ENCODE assay signal across 33 mouse cellular contexts in the genomic region with DNA sequence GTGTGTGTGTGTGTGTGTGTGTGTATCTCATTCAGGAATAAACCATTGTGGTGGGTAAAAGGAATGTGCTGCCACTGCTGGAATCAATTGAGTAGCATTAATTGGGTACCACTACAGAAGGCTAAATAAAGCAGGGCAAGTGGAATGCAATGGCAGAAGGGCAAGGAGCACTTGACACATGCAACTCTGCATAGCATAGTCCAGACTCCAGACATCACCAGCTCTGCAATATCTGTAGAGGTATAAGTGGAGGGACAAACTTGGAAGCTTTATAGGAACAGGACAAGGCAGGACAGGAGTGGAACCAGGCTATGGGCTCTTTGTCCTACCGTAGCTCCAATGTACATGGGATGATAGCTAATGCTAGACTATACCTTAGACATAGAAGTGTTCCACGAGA. TPM values are rescaled to one million over a fixed set of nuclear protein-coding genes. Genes with fewer than 3 reads are reported as not detected.
A peak's percentile ranks its signal among the peaks of the same experiment; 100 is the strongest.
DNase-seq lines count a peak whose midpoint lies in the region; ATAC-seq and TF ChIP-seq lines count a peak whose summit lies in the region.
"Had no signal": no experiment of that assay in that cellular context is flagged by ENCODE, and none has a peak within 500 bp of the region (broad histone marks: within the 10 kb centered on the region; RNA-seq: fewer than 3 reads in every experiment).

No protein-coding gene starts in this region.

- no peak for TF ChIP-seq CTCF in heart, adult 2 months (IDR thresholded peaks at IDR 0.05)
- TF ChIP-seq CTCF in heart, postnatal 0 days (IDR thresholded peaks at IDR 0.05; ENCODE audit: low read depth), result no peak

- intact Hi-C loops in heart, adult 2 months (cut with DNase I), result no loop called here

- no peaks in the 10 kb centered on the region for H3K79me2 ChIP-seq in heart, adult 2 months (replicated peaks; ENCODE audit: control insufficient read depth, insufficient read depth, low read length)

- ATAC-seq in heart, embryonic 11.5 days (replicated peaks; ENCODE audit: insufficient number of reproducible peaks, low FRiP score, low TSS enrichment), result peak; percentile 63
- ATAC-seq in heart, embryonic 14.5 days (ENCODE audit: insufficient number of reproducible peaks, insufficient read depth, low FRiP score, low read depth), result peak; percentile 88
- ATAC-seq in heart, postnatal 0 days (ENCODE audit: insufficient read depth, low read depth), result peak; percentile 51
- ATAC-seq: forebrain, embryonic 14.5 days; forebrain, postnatal 0 days; hindbrain, embryonic 16.5 days; intestine, embryonic 15.5 days had no signal

- H3K9ac ChIP-seq in heart, embryonic 11.5 days (ENCODE audit: low read depth, low read length), result no peak overlapping the region
- H3K9ac ChIP-seq in heart, embryonic 14.5 days (ENCODE audit: low read length), result no peak overlapping the region
- H3K9ac ChIP-seq in heart, adult 2 months (ENCODE audit: low read depth, low read length), result no peak overlapping the region
- H3K9ac ChIP-seq in heart, postnatal 0 days (replicated peaks; ENCODE audit: low read depth, low read length), result no peak overlapping the region
- H3K9ac ChIP-seq: embryonic facial prominence, embryonic 12.5 days; embryonic facial prominence, embryonic 15.5 days; forebrain, postnatal 0 days; hindbrain, embryonic 13.5 days; intestine, embryonic 15.5 days; kidney, embryonic 15.5 days had no signal

- H3K4me1 ChIP-seq in heart, embryonic 11.5 days (ENCODE audit: control insufficient read depth, insufficient read depth, low read length), result peaks cover 12% of the 10 kb centered on the region
- peaks cover 22% of the 10 kb centered on the region for H3K4me1 ChIP-seq in heart, embryonic 10.5 days
- H3K4me1 ChIP-seq in heart, embryonic 14.5 days (ENCODE audit: control insufficient read depth in 2 of 2, insufficient read depth in 2 of 2, low read length in 2 of 2), result peaks cover 5 to 24% of the 10 kb centered on the region in 2 experiments
- H3K4me1 ChIP-seq in heart, adult 2 months (ENCODE audit: control insufficient read depth, insufficient read depth, low read length), result no peaks in the 10 kb centered on the region
- peaks cover 25% of the 10 kb centered on the region for H3K4me1 ChIP-seq in heart, postnatal 0 days (ENCODE audit: control insufficient read depth, insufficient read depth)
- H3K4me1 ChIP-seq: hindbrain, embryonic 10.5 days; intestine, embryonic 15.5 days had no signal

- DNase-seq in heart, embryonic 10.5 days (ENCODE audit: low spot score), result no peak
- no peak for DNase-seq in heart, adult 2 months
- DNase-seq in heart, postnatal 0 days (ENCODE audit: low spot score), result no peak
- no peak for DNase-seq in heart, adult 9 months (ENCODE audit: low spot score in 2 of 2)
- DNase-seq: adrenal gland, adult 2 months; adrenal gland, postnatal 14 days; B cell, adult 2 months; cerebellum, adult 11 months; cerebellum, adult 2 months; cerebellum, adult 9-11 months; cerebellum, postnatal 25 days; forebrain, postnatal 0 days; gastrocnemius, adult 2 months; gastrocnemius, postnatal 14 days; kidney, adult 11 months; kidney, adult 8-10 months had no signal

- H3K36me3 ChIP-seq in heart, embryonic 11.5 days (ENCODE audit: control insufficient read depth, insufficient read depth, low read length), result no peaks in the 10 kb centered on the region
- no peaks in the 10 kb centered on the region for H3K36me3 ChIP-seq in heart, embryonic 10.5 days
- H3K36me3 ChIP-seq in heart, embryonic 14.5 days (ENCODE audit: control insufficient read depth, insufficient read depth, low read length), result no peaks in the 10 kb centered on the region
- no peaks in the 10 kb centered on the region for H3K36me3 ChIP-seq in heart, adult 2 months (ENCODE audit: control insufficient read depth, insufficient read depth, low read length)
- no peaks in the 10 kb centered on the region for H3K36me3 ChIP-seq in heart, postnatal 0 days (replicated peaks; ENCODE audit: control insufficient read depth, insufficient read depth, low read length)
- H3K36me3 ChIP-seq: embryonic facial prominence, embryonic 12.5 days; embryonic facial prominence, embryonic 15.5 days; G1E; hindbrain, embryonic 10.5 days; hindbrain, embryonic 13.5 days; intestine, embryonic 15.5 days; kidney, embryonic 15.5 days had no signal

- TF ChIP-seq EP300 in heart, adult 2 months (IDR thresholded peaks at IDR 0.05; ENCODE audit: insufficient read depth, low read depth, low read length), result no peak
- no peak for TF ChIP-seq EP300 in heart, postnatal 0 days (IDR thresholded peaks at IDR 0.05; ENCODE audit: low read depth)

- WGBS in heart, embryonic 11.5 days (ENCODE audit: insufficient replicate concordance), result 43% methylated on average over 2 of the region's 2 CpGs
- 52% methylated on average over 2 of the region's 2 CpGs for WGBS in heart, embryonic 10.5 days
- WGBS in heart, embryonic 14.5 days, result 21% methylated on average over 2 of the region's 2 CpGs
- 59% methylated on average over 2 of the region's 2 CpGs for WGBS in heart, adult 2 months
- 32% methylated on average over 2 of the region's 2 CpGs for WGBS in heart, postnatal 0 days

- no peak overlapping the region for H3K4me3 ChIP-seq in heart, embryonic 11.5 days (ENCODE audit: low read depth, low read length)
- no peak overlapping the region for H3K4me3 ChIP-seq in heart, embryonic 10.5 days
- no peak overlapping the region for H3K4me3 ChIP-seq in heart, embryonic 14.5 days (ENCODE audit: control insufficient read depth in 1 of 2, insufficient read depth in 1 of 2, low read depth in 1 of 2, low read length in 2 of 2)
- no peak overlapping the region for H3K4me3 ChIP-seq in heart, adult 2 months
- no peak overlapping the region for H3K4me3 ChIP-seq in heart, postnatal 0 days (ENCODE audit: low read depth, low read length)
- H3K4me3 ChIP-seq: embryonic facial prominence, embryonic 12.5 days; embryonic facial prominence, embryonic 15.5 days; gastrocnemius, adult 2 months; hindbrain, embryonic 10.5 days; hindbrain, embryonic 13.5 days; intestine, embryonic 15.5 days; kidney, embryonic 15.5 days had no signal

- no peaks in the 10 kb centered on the region for H3K9me3 ChIP-seq in heart, embryonic 11.5 days (replicated peaks; ENCODE audit: control insufficient read depth, low read length)
- H3K9me3 ChIP-seq in heart, embryonic 10.5 days, result no peaks in the 10 kb centered on the region
- no peaks in the 10 kb centered on the region for H3K9me3 ChIP-seq in heart, embryonic 14.5 days (ENCODE audit: control insufficient read depth, low read length)
- H3K9me3 ChIP-seq in heart, postnatal 0 days (replicated peaks; ENCODE audit: control insufficient read depth, low read length), result no peaks in the 10 kb centered on the region
- H3K9me3 ChIP-seq: embryonic facial prominence, embryonic 12.5 days; embryonic facial prominence, embryonic 15.5 days; G1E; hindbrain, embryonic 10.5 days; hindbrain, embryonic 13.5 days; intestine, embryonic 15.5 days; kidney, embryonic 15.5 days had no signal

- H3K27ac ChIP-seq in heart, embryonic 11.5 days (ENCODE audit: low read depth, low read length), result no peak overlapping the region
- no peak overlapping the region; the same call in 1 of the 2 replicates for H3K27ac ChIP-seq in heart, embryonic 10.5 days
- H3K27ac ChIP-seq in heart, embryonic 14.5 days (replicated peaks in 1 of 2; ENCODE audit: control insufficient read depth in 1 of 2, insufficient read depth in 1 of 2, low read depth in 2 of 2, low read length in 2 of 2), result peak overlapping the region in 1 of 2 experiments; percentile 68; a peak in 3 of 4 replicates
- H3K27ac ChIP-seq in heart, adult 2 months, result no peak overlapping the region
- H3K27ac ChIP-seq in heart, postnatal 0 days (ENCODE audit: low read depth), result 0 out of 2 replicates have a peak overlapping the region, but pooled peaks have one; percentile 3
- H3K27ac ChIP-seq: embryonic facial prominence, embryonic 12.5 days; embryonic facial prominence, embryonic 15.5 days; gastrocnemius, adult 2 months; hindbrain, embryonic 10.5 days; hindbrain, embryonic 13.5 days; intestine, embryonic 15.5 days; kidney, embryonic 15.5 days had no signal

- 0 out of 2 replicates have a peak, but pooled peaks cover 3% of the 10 kb centered on the region for H3K27me3 ChIP-seq in heart, embryonic 11.5 days (ENCODE audit: control insufficient read depth, insufficient read depth, low read length)
- H3K27me3 ChIP-seq in heart, embryonic 10.5 days (ENCODE audit: insufficient read depth, poor library complexity, severe bottlenecking), result peaks cover 7% of the 10 kb centered on the region; the same call in 1 of the 2 replicates
- H3K27me3 ChIP-seq in heart, embryonic 14.5 days (ENCODE audit: control insufficient read depth, insufficient read depth, low read length), result no peaks in the 10 kb centered on the region
- H3K27me3 ChIP-seq in heart, adult 2 months (ENCODE audit: control insufficient read depth, insufficient read depth, low read length), result no peaks in the 10 kb centered on the region
- no peaks in the 10 kb centered on the region for H3K27me3 ChIP-seq in heart, postnatal 0 days (ENCODE audit: control insufficient read depth, insufficient read depth, low read length)
- H3K27me3 ChIP-seq: CH12.LX; embryonic facial prominence, embryonic 12.5 days; embryonic facial prominence, embryonic 15.5 days; hindbrain, embryonic 13.5 days; intestine, embryonic 15.5 days; kidney, embryonic 15.5 days had no signal

- no peak overlapping the region for H3K4me2 ChIP-seq in heart, embryonic 11.5 days
- no peak overlapping the region for H3K4me2 ChIP-seq in heart, embryonic 14.5 days (ENCODE audit: low read length)
- H3K4me2 ChIP-seq in heart, postnatal 0 days (ENCODE audit: low read depth, low read length), result no peak overlapping the region
- H3K4me2 ChIP-seq: embryonic facial prominence, embryonic 12.5 days; embryonic facial prominence, embryonic 15.5 days; hindbrain, embryonic 13.5 days; intestine, embryonic 15.5 days; kidney, embryonic 15.5 days had no signal

- TF ChIP-seq POLR2A in heart, adult 2 months (IDR thresholded peaks at IDR 0.05; ENCODE audit: insufficient read depth, low read depth, low read length), result no peak

RNA-seq across cellular contexts. Expression of gene Gm4922, which starts 25.2 kb away (rescaled TPM):
- 0.19 TPM in 1 of 2 replicates, not detected in the other for polyA plus RNA-seq in heart, embryonic 11.5 days (2014; fragmentation: Nextera tagmentation; extraction: Ambion mirVana)
- not detected in 2 replicates for polyA plus RNA-seq in heart, embryonic 10.5 days (2016; fragmentation: Nextera tagmentation; extraction: Ambion mirVana)
- not detected in 2 replicates for polyA plus RNA-seq in heart, embryonic 14.5 days (2014; fragmentation: Nextera tagmentation; extraction: Ambion mirVana)
- not detected for total RNA-seq in heart, adult 2 months (2021)
- polyA plus RNA-seq in heart, adult 2 months (2012; rRNA removed), result 0.06 TPM in 1 of 2 replicates, not detected in the other
- total RNA-seq in heart, postnatal 0 days (2014; rRNA removed; ENCODE audit: low replicate concordance), result not detected in 2 replicates
- polyA plus RNA-seq in heart, postnatal 0 days (2015; fragmentation: Nextera tagmentation; extraction: Ambion mirVana), result not detected in 2 replicates
- total RNA-seq: adrenal gland, adult 2 months; adrenal gland, postnatal 14 days; adrenal gland, postnatal 4 days; CH12.LX; common myeloid progenitor, adult 5-6 weeks; forebrain, postnatal 0 days; gastrocnemius, adult 2 months; gastrocnemius, postnatal 14 days; gastrocnemius, postnatal 4 days; heart, adult 18-20 months had no signal
- polyA plus RNA-seq: adrenal gland, adult 2 months; cerebellum, adult 2 months; embryonic facial prominence, embryonic 12.5 days; embryonic facial prominence, embryonic 15.5 days; forebrain, embryonic 14.5 days; frontal cortex, adult 2 months; G1E; hindbrain, embryonic 10.5 days; kidney, embryonic 15.5 days had no signal

RNA-seq across cellular contexts. Expression of gene Perp, which starts 33.1 kb away (rescaled TPM):
- 80.9 and 102 TPM in 2 replicates for polyA plus RNA-seq in heart, embryonic 11.5 days (2014; fragmentation: Nextera tagmentation; extraction: Ambion mirVana)
- polyA plus RNA-seq in heart, embryonic 10.5 days (2016; fragmentation: Nextera tagmentation; extraction: Ambion mirVana), result 51.5 and 89.4 TPM in 2 replicates
- polyA plus RNA-seq in heart, embryonic 14.5 days (2014; fragmentation: Nextera tagmentation; extraction: Ambion mirVana), result 162 and 170 TPM in 2 replicates
- total RNA-seq in heart, adult 2 months (2021), result 100 to 1,000 TPM in 1 of 2 experiments, 10 to 100 TPM in 1; 86.1 to 105 TPM
- polyA plus RNA-seq in heart, adult 2 months (2012; rRNA removed), result 137 and 153 TPM in 2 replicates
- total RNA-seq in heart, postnatal 0 days (2014; rRNA removed; ENCODE audit: low replicate concordance), result 497 and 547 TPM in 2 replicates
- 391 and 395 TPM in 2 replicates for polyA plus RNA-seq in heart, postnatal 0 days (2015; fragmentation: Nextera tagmentation; extraction: Ambion mirVana)
- total RNA-seq: G1E had no signal
- polyA plus RNA-seq: G1E had no signal
